Mouse (Mus musculus): ENCODE results near the gene Kctd21.

Gene Kctd21

GRCm38 (mm10) chr7:97386806-97387370 lies 54.8 kb downstream of the Kctd21 start:
- no peak for DNase-seq (ENCODE audit: low read depth, low spot score)

GRCm38 (mm10) chr7:97387561-97388147 lies 55.5 kb downstream of the Kctd21 start:
- DNase-seq (ENCODE audit: low read depth, low spot score), result no peak

GRCm38 (mm10) chr7:97388541-97388940 lies 56.4 kb downstream of the Kctd21 start:
- DNase-seq (ENCODE audit: low read depth, low spot score), result no peak

- no peak for DNase-seq (ENCODE audit: low read depth, low spot score)
Measured at GRCm38 (mm10) chr7:97391293-97392078, 59.4 kb downstream of the Kctd21 start.

- DNase-seq (ENCODE audit: low read depth, low spot score), result no peak
Measured at GRCm38 (mm10) chr7:97392079-97392445, 59.9 kb downstream of the Kctd21 start.

GRCm38 (mm10) chr7:97394375-97394774 lies 62.2 kb downstream of the Kctd21 start:
- no peak for DNase-seq (ENCODE audit: low read depth, low spot score)

GRCm38 (mm10) chr7:97398943-97399342 lies 66.8 kb downstream of the Kctd21 start:
- no peak for DNase-seq (ENCODE audit: low read depth, low spot score)
